Mouse (Mus musculus): ENCODE results near the gene Med8. TPM values are rescaled to one million over a fixed set of nuclear protein-coding genes. Genes with fewer than 3 reads are reported as not detected.

Med8 gene
- 19.5 TPM for polyA plus RNA-seq (2015; fragmentation: Illumina TruSeq; extraction: RNeasy Lipid Tissue Mini Kit (QIAGEN cat#74804); ENCODE audit: insufficient read depth, low read depth, low replicate concordance)

GRCm38 (mm10) chr4:118409142-118409900 is at the start of gene Med8, which contains the start of gene Szt2:
Med8 (plus strand) TSS chr4:118409337.
Szt2 (minus strand) TSS chr4:118409273.

DNA sequence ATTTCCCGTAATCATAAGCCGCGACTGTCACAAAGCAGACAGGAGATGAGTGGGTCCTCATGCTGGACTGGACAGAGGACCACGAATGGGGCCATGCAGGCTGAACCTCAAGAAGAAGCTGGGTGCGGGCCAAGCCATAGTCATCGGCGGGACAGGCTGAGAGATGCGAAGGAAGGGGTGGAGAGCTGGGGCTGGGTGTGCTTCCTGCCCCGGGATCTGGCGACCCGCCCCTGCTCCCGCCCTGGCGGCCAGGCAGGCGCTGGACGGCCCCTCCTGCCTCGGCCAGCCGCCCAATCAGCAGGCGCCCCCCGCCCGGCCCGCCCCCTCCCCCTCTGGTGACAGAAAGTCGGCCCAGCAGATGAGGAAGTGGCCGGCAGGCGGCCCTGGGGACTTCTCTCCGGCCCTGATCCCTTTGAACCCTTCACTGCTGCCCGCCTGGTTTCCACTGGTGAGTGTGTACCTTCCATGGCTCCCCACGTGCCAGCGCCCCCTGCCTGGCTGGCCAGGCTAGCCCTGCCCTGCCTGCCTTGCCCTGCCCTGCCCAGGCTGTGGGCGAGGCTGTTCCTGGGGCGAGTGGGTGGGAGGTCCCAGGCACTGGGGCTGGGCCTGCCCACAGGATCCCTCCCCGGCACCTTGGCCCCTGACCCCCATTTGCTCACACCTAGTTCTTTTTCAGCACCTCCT is 18.8 kb downstream of the Med8 start, which contains the start of gene Elovl1:
Elovl1 (plus strand) TSS at position 326 of the 684 bp plus-strand sequence.

DNA sequence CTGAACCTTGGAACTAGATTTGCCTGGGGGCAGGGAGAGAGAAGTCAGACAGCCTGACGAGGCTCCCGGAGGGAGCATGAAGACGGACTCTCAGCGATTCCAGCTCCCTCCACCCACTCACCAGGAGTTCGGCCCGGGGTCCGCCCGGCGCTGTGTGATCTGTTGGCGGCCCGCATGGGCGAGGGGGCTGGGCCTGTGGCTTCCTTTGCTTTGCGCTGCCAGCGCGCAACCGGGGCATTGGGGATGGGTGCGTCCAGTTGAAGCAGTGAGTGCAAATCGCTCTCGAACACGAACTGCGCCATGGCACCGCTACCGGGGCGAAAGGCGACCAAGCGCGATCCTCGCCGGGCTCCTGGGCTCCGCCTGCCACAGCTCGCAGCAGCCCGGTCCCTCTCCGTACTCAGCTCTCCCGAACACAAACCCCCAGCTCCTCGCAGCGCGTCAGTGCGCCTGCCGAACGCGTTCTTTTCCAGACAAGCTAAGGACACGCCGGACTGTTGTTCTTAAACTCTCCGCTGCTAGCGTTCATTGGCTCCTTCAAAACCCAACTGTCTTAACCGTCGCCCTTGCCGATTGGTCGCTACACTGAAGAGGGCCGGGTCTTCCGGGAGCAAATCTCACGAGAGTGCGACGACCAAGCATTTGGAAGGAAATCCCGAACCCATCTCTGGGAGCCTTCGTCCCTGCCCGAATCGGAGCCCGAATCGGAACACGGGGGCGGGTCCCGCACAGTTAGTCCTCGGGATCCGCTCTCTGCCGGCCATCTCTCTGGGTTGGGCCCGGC is 27.9 kb downstream of the Med8 start, which contains the start of gene Cdc20:
Cdc20 (minus strand) TSS at position 533 of the 784 bp plus-strand sequence.

DNA sequence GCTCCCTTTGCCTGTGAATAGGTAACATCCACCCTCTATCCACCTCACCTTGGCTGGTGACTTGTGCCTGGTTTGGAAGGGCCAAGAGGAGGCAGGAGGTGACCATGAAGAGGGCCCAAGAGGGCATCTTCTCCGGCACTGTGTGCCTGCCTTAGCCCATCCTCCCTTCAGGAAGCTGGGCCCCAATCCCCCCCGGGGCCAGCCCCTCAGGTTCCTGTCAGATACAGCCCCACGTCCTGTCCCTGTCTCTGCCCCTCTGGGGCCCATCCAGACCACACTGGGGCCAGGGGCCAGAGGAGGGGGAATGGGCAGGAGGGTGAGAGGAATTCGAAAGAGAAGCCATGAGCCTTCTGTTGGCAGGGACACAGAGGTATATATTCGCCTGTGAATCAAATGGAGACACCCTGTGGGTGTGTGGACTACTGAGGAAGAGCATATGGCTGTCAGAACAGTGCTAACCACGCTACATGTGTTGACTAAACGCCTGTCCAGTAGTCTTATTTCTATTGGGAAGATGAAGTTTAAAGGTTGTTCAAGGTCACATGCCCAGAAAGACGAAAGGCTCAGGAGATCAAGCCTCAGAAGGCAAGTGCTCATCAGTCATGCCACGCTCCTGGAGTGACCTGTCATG is 48.3 kb downstream of the Med8 start, which contains the start of gene Mpl:
Mpl (minus strand) TSS at position 169 of the 631 bp plus-strand sequence.

Other genes with a start within 250 kb of the Med8 start
- gene Kdm4a, start 229.3 kb upstream of the Med8 start, polyA plus RNA-seq (2015; fragmentation: Illumina TruSeq; extraction: RNeasy Lipid Tissue Mini Kit (QIAGEN cat#74804); ENCODE audit: insufficient read depth, low read depth, low replicate concordance): 8.7 TPM
- gene Ptprf, start 117.9 kb upstream of the Med8 start, polyA plus RNA-seq (2015; fragmentation: Illumina TruSeq; extraction: RNeasy Lipid Tissue Mini Kit (QIAGEN cat#74804); ENCODE audit: insufficient read depth, low read depth, low replicate concordance): 18.9 TPM
- gene Szt2, start 64 bp upstream of the Med8 start, polyA plus RNA-seq (2015; fragmentation: Illumina TruSeq; extraction: RNeasy Lipid Tissue Mini Kit (QIAGEN cat#74804); ENCODE audit: insufficient read depth, low read depth, low replicate concordance): 9.0 TPM
- 25.4 TPM for gene Elovl1, start 18.8 kb downstream of the Med8 start, polyA plus RNA-seq (2015; fragmentation: Illumina TruSeq; extraction: RNeasy Lipid Tissue Mini Kit (QIAGEN cat#74804); ENCODE audit: insufficient read depth, low read depth, low replicate concordance)
- gene Cdc20, start 28.0 kb downstream of the Med8 start, polyA plus RNA-seq (2015; fragmentation: Illumina TruSeq; extraction: RNeasy Lipid Tissue Mini Kit (QIAGEN cat#74804); ENCODE audit: insufficient read depth, low read depth, low replicate concordance): 0.46 TPM
- gene Mpl, start 48.2 kb downstream of the Med8 start, polyA plus RNA-seq (2015; fragmentation: Illumina TruSeq; extraction: RNeasy Lipid Tissue Mini Kit (QIAGEN cat#74804); ENCODE audit: insufficient read depth, low read depth, low replicate concordance): not detected
- gene Tie1, start 80.7 kb downstream of the Med8 start, polyA plus RNA-seq (2015; fragmentation: Illumina TruSeq; extraction: RNeasy Lipid Tissue Mini Kit (QIAGEN cat#74804); ENCODE audit: insufficient read depth, low read depth, low replicate concordance): 24.8 TPM
- 3.4 TPM for gene 2610528J11Rik, start 117.7 kb downstream of the Med8 start, polyA plus RNA-seq (2015; fragmentation: Illumina TruSeq; extraction: RNeasy Lipid Tissue Mini Kit (QIAGEN cat#74804); ENCODE audit: insufficient read depth, low read depth, low replicate concordance)
- gene Tmem125, start 134.7 kb downstream of the Med8 start, polyA plus RNA-seq (2015; fragmentation: Illumina TruSeq; extraction: RNeasy Lipid Tissue Mini Kit (QIAGEN cat#74804); ENCODE audit: insufficient read depth, low read depth, low replicate concordance): 5.4 TPM
- not detected for gene Cfap57, start 211.4 kb downstream of the Med8 start, polyA plus RNA-seq (2015; fragmentation: Illumina TruSeq; extraction: RNeasy Lipid Tissue Mini Kit (QIAGEN cat#74804); ENCODE audit: insufficient read depth, low read depth, low replicate concordance)
- 8.0 TPM for gene Ebna1bp2, start 211.5 kb downstream of the Med8 start, polyA plus RNA-seq (2015; fragmentation: Illumina TruSeq; extraction: RNeasy Lipid Tissue Mini Kit (QIAGEN cat#74804); ENCODE audit: insufficient read depth, low read depth, low replicate concordance)
- not detected for gene Olfr62, start 249.6 kb downstream of the Med8 start, polyA plus RNA-seq (2015; fragmentation: Illumina TruSeq; extraction: RNeasy Lipid Tissue Mini Kit (QIAGEN cat#74804); ENCODE audit: insufficient read depth, low read depth, low replicate concordance)